Mouse (Mus musculus) spleen, adult 2 months (tissue): ENCODE measurements at regions not wholly inside any gene's neighbourhood (a gene's known extent, or its start where the extent isn't known, plus 50 kb on each side); places are given as distances from the start of the nearest gene placed in this dataset.

Experiments used
- CTCF ChIP-seq: fragments of 200-500 bp; IDR thresholded peaks from 2 replicates; pipeline ENCODE4 v1.5.1; 2011; ENCODE audit warnings: mild to moderate bottlenecking, inconsistent platforms; ENCODE audit not compliant: insufficient read depth, insufficient read length, insufficient replicate concordance; ENCODE audit errors: extremely low read depth
- POLR2A ChIP-seq: fragments of 200-500 bp; IDR thresholded peaks from 2 replicates; pipeline ENCODE4 v1.6.1; 2011; ENCODE audit warnings: low read depth, low read length, inconsistent platforms

DNA sequence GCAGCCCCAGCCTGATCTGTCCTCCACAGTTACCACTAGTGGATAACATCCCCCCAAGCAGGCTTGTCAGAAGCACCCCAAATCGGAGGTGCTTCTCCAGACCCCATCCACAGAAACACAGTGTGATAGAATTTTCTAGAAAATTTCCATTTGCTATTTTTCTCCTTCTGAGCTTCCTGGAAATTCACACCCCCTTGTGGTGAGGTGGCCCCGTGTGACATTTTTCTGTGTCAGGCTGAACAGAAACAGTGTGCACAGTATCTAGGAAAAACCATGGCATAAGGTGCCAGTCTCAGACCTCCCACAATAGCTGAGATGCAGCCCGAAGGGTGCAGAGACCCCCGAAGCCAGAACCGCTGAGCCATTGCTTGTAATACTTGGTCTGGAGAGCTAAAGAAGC lies 155.3 kb upstream of the Mvb12b start:
- TF ChIP-seq CTCF (no peak), POLR2A (no peak)
